Comparison of ENCODE assay signal across 8 mouse cellular contexts in genomic region chrX:50614367-50614766, GRCm38 (mm10).
DNase-seq lines count a peak whose midpoint lies in the region; ATAC-seq and TF ChIP-seq lines count a peak whose summit lies in the region.
"Not testable (repeated sequence)": the region's sequence is repeated elsewhere in the genome, so short reads cannot be mapped to it uniquely, and the experiment has no call there.

No protein-coding gene starts in this region.

- H3K4me3 ChIP-seq in ES-Bruce4 (ENCODE audit: low read depth, low read length), result peak overlapping the region; percentile 55
- H3K4me3 ChIP-seq in forebrain, embryonic 16.5 days (replicated peaks; ENCODE audit: low read length), result peak overlapping the region; percentile 30
- H3K4me3 ChIP-seq in kidney, postnatal 0 days (replicated peaks; ENCODE audit: low read depth, low read length); midbrain, embryonic 14.5 days (replicated peaks; ENCODE audit: low read depth, low read length): not testable (repeated sequence)
- peak overlapping the region; percentile 42 for H3K4me3 ChIP-seq in liver, embryonic 16.5 days (ENCODE audit: low read depth, low read length)

- WGBS in forebrain, embryonic 16.5 days, result 68% methylated on average over 6 of the region's 6 CpGs
- WGBS in kidney, postnatal 0 days, result 60% methylated on average over 6 of the region's 6 CpGs
- 34% methylated on average over 6 of the region's 6 CpGs for WGBS in liver, embryonic 16.5 days (ENCODE audit: insufficient replicate concordance)
- WGBS in midbrain, embryonic 14.5 days, result 68% methylated on average over 6 of the region's 6 CpGs

- H3K27ac ChIP-seq in ES-Bruce4 (ENCODE audit: insufficient read depth, low read length), result peak overlapping the region; percentile 61; the same call in 1 of the 2 replicates
- H3K27ac ChIP-seq in forebrain, embryonic 16.5 days (ENCODE audit: low read length), result 0 out of 2 replicates have a peak overlapping the region, but pooled peaks have one; percentile 44
- 0 out of 2 replicates have a peak overlapping the region, but pooled peaks have one; percentile 19 for H3K27ac ChIP-seq in kidney, postnatal 0 days
- not testable (repeated sequence) for H3K27ac ChIP-seq in liver, embryonic 16.5 days (ENCODE audit: low read length); midbrain, embryonic 14.5 days (replicated peaks; ENCODE audit: low read depth, low read length)

- not testable (repeated sequence) for H3K4me1 ChIP-seq in ES-Bruce4 (ENCODE audit: control insufficient read depth, insufficient read depth, low read length); forebrain, embryonic 16.5 days (replicated peaks; ENCODE audit: control insufficient read depth, insufficient read depth, low read length); kidney, postnatal 0 days (replicated peaks; ENCODE audit: insufficient read depth, low read length); liver, embryonic 16.5 days (ENCODE audit: control insufficient read depth, low read depth, low read length); midbrain, embryonic 14.5 days (ENCODE audit: control insufficient read depth, insufficient read depth, low read length)

- TF ChIP-seq EP300 in ES-Bruce4 (IDR thresholded peaks at IDR 0.05; ENCODE audit: insufficient read depth, low read depth, low read length), result not testable (repeated sequence)

- H3K9ac ChIP-seq in ES-Bruce4 (ENCODE audit: low read depth, poor library complexity, severe bottlenecking); forebrain, embryonic 16.5 days (replicated peaks; ENCODE audit: low read depth, low read length); kidney, postnatal 0 days (ENCODE audit: low read depth, low read length); liver, embryonic 16.5 days (ENCODE audit: low read depth, low read length); midbrain, embryonic 14.5 days (replicated peaks; ENCODE audit: low read length): not testable (repeated sequence)

- not testable (repeated sequence) for H3K27me3 ChIP-seq in ES-Bruce4 (ENCODE audit: control insufficient read depth, insufficient read depth, low read length, poor library complexity, severe bottlenecking); forebrain, embryonic 16.5 days (replicated peaks; ENCODE audit: control insufficient read depth, insufficient read depth, low read length); kidney, postnatal 0 days (ENCODE audit: insufficient read depth, low read length); liver, embryonic 16.5 days (ENCODE audit: control insufficient read depth, insufficient read depth, low read depth, low read length); midbrain, embryonic 14.5 days (ENCODE audit: control insufficient read depth, insufficient read depth, low read length)

- H3K36me3 ChIP-seq in ES-Bruce4 (ENCODE audit: control insufficient read depth, insufficient read depth, low read length, poor library complexity, severe bottlenecking), result peaks cover 17% of the 10 kb centered on the region
- H3K36me3 ChIP-seq in forebrain, embryonic 16.5 days (ENCODE audit: control insufficient read depth, insufficient read depth); kidney, postnatal 0 days (ENCODE audit: insufficient read depth, low read length); liver, embryonic 16.5 days (ENCODE audit: control insufficient read depth, insufficient read depth); midbrain, embryonic 14.5 days (ENCODE audit: control insufficient read depth, insufficient read depth, low read length): not testable (repeated sequence)

- not testable (repeated sequence) for H3K9me3 ChIP-seq in ES-Bruce4 (replicated peaks; ENCODE audit: control insufficient read depth, insufficient read depth, low read length, poor library complexity, severe bottlenecking); forebrain, embryonic 16.5 days (ENCODE audit: control insufficient read depth, low read length); kidney, postnatal 0 days (replicated peaks; ENCODE audit: low read length); liver, embryonic 16.5 days (replicated peaks; ENCODE audit: control insufficient read depth, low read length); midbrain, embryonic 14.5 days (ENCODE audit: control insufficient read depth, low read length)

- TF ChIP-seq POLR2A in ES-Bruce4 (IDR thresholded peaks at IDR 0.05; ENCODE audit: insufficient read depth, low read length), result not testable (repeated sequence)

- DNase-seq in heart, postnatal 4 days, result peak; percentile 83
- DNase-seq in kidney, postnatal 0 days (ENCODE audit: low spot score), result not testable (repeated sequence)
- peak; percentile 74 for DNase-seq in midbrain, embryonic 14.5 days
- peak; percentile 30 to 70 for DNase-seq in spleen, postnatal 10 days (ENCODE audit: low spot score in 2 of 2)

- TF ChIP-seq CTCF in ES-Bruce4 (IDR thresholded peaks at IDR 0.05; ENCODE audit: low read depth, low read length), result not testable (repeated sequence)
- peak; percentile 53; the same call in 1 of the 2 replicates for TF ChIP-seq CTCF in kidney, postnatal 0 days (IDR thresholded peaks at IDR 0.05; ENCODE audit: low read depth)

- peak; percentile 16; the same call in 1 of the 2 replicates for ATAC-seq in common myeloid progenitor, adult 5-6 weeks (replicated peaks; ENCODE audit: low read depth, poor library complexity, severe bottlenecking)
- ATAC-seq in forebrain, embryonic 16.5 days, result peak; percentile 36; the same call in 1 of the 2 replicates
- ATAC-seq in kidney, postnatal 0 days (replicated peaks; ENCODE audit: low FRiP score, low read depth); midbrain, embryonic 14.5 days (ENCODE audit: low FRiP score, low TSS enrichment): not testable (repeated sequence)
- peak; percentile 42; the same call in 1 of the 2 replicates for ATAC-seq in liver, embryonic 16.5 days (ENCODE audit: low read depth)

- H3K4me2 ChIP-seq in forebrain, embryonic 16.5 days (ENCODE audit: low read length), result peak overlapping the region; percentile 33
- H3K4me2 ChIP-seq in kidney, postnatal 0 days (ENCODE audit: low read length), result not testable (repeated sequence)
- H3K4me2 ChIP-seq in liver, embryonic 16.5 days (ENCODE audit: low read depth, low read length), result 0 out of 2 replicates have a peak overlapping the region, but pooled peaks have one; percentile 17
- H3K4me2 ChIP-seq in midbrain, embryonic 14.5 days (ENCODE audit: low read length), result peak overlapping the region; percentile 34; the same call in 1 of the 2 replicates
